Mouse (Mus musculus) brain, embryonic 14.5 days (tissue): ENCODE results near the gene Prex1.

Experiments used
- CTCF ChIP-seq: fragments of 200-500 bp; IDR thresholded peaks from 2 replicates; pipeline ENCODE4 v1.5.1; 2012; ENCODE audit warnings: inconsistent platforms, mild to moderate bottlenecking, moderate library complexity, borderline replicate concordance; ENCODE audit not compliant: insufficient read depth, insufficient read length; ENCODE audit errors: extremely low read depth
- POLR2A ChIP-seq: fragments of 200-500 bp; IDR thresholded peaks from 2 replicates; pipeline ENCODE4 v1.6.1; 2012; ENCODE audit warnings: mild to moderate bottlenecking, inconsistent platforms, borderline replicate concordance; ENCODE audit not compliant: poor library complexity, insufficient read depth, insufficient read length, severe bottlenecking; ENCODE audit errors: extremely low read depth

GRCm38 (mm10) chr2:166685824-166686223 is 27.8 kb downstream of the Prex1 start:
- TF ChIP-seq POLR2A (no peak), CTCF (no peak)
